Mouse (Mus musculus) thymus, adult 2 months (tissue): ENCODE results near the gene Pttg1ip.

ENCODE experiments used
- CTCF ChIP-seq: fragments of 200-500 bp; IDR thresholded peaks from 2 replicates; pipeline ENCODE4 v1.5.1; 2012; ENCODE audit warnings: mild to moderate bottlenecking, control low read depth, low read length, moderate library complexity, borderline replicate concordance; ENCODE audit not compliant: control insufficient read depth, poor library complexity, insufficient read depth; ENCODE audit errors: extremely low read depth
- POLR2A ChIP-seq: fragments of 200-500 bp; IDR thresholded peaks from 2 replicates; pipeline ENCODE4 v1.6.1; 2012; ENCODE audit warnings: mild to moderate bottlenecking, low read length, control low read depth, moderate library complexity; ENCODE audit not compliant: control insufficient read depth, poor library complexity, insufficient read depth; ENCODE audit errors: extremely low read depth

- TF ChIP-seq CTCF = no peak
- TF ChIP-seq POLR2A = no peak
These were observed 43.1 kb downstream of the Pttg1ip start for GRCm38 (mm10) chr10:77624570-77624995.
